Mouse (Mus musculus): ENCODE measurements around the gene Ddx49. TPM values are rescaled to one million over a fixed set of nuclear protein-coding genes. Genes with fewer than 3 reads are reported as not detected.

The Ddx49 gene
- total RNA-seq (2014; fragmentation: Nextera tagmentation) = 50.3 and 54.2 TPM in 2 replicates
- total RNA-seq (2017) = 116 and 154 TPM in 2 replicates

DNA sequence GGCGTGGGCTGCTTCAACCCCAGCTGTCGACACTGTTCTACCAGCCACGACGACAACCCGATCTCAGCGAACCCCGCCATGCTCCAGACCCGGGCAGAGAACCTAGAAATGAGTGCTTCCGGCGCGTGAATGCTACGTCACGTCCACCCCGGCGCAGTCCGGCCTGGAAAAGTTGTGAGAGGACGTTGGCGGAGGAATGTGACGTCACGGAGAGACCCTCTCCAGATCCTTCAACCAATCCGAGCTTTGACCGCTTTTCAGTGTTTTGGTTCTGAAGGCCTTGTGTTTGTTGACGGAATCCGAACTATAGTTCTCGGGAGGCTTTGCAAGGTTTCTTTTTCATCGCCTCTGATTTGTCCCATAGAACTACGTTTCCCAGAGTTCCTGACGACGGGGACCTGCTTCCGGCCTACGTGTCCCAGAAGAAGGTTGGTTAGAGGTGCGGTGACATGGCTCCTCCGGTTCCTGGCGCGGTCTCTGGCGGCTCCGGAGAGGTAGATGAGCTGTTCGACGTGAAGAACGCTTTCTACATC, at the start of gene Ddx49, which contains the start of gene Cope:
TSS of gene Ddx49 (minus strand) at position 132 of the 533 bp plus-strand sequence.
TSS of gene Cope (plus strand) at position 161 of the 533 bp plus-strand sequence.
- peak; percentile 87 for ATAC-seq (replicated peaks; ENCODE audit: low FRiP score, low TSS enrichment, poor library complexity, severe bottlenecking)

DNA sequence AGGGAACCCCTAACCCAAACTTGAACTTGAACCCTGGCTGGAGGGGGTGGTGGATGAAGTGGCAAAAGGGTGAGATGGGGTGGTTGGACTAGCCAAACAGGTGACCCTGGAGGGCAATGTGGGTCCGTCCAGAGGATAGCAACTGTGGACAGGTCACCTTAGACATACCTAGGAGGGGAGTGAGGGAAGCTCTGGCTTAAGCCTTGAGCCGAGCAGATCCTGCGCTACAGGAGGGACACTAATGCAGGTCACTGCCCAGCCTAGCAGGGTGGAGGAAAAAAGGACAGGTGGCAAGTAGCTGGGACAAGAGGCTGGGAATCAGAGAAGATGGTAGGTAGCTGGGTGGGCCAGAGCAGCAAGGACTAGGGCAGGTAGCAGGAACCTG, 49.7 kb upstream of the Ddx49 start:
- ATAC-seq (replicated peaks; ENCODE audit: low FRiP score, low TSS enrichment, poor library complexity, severe bottlenecking) = no peak

DNA sequence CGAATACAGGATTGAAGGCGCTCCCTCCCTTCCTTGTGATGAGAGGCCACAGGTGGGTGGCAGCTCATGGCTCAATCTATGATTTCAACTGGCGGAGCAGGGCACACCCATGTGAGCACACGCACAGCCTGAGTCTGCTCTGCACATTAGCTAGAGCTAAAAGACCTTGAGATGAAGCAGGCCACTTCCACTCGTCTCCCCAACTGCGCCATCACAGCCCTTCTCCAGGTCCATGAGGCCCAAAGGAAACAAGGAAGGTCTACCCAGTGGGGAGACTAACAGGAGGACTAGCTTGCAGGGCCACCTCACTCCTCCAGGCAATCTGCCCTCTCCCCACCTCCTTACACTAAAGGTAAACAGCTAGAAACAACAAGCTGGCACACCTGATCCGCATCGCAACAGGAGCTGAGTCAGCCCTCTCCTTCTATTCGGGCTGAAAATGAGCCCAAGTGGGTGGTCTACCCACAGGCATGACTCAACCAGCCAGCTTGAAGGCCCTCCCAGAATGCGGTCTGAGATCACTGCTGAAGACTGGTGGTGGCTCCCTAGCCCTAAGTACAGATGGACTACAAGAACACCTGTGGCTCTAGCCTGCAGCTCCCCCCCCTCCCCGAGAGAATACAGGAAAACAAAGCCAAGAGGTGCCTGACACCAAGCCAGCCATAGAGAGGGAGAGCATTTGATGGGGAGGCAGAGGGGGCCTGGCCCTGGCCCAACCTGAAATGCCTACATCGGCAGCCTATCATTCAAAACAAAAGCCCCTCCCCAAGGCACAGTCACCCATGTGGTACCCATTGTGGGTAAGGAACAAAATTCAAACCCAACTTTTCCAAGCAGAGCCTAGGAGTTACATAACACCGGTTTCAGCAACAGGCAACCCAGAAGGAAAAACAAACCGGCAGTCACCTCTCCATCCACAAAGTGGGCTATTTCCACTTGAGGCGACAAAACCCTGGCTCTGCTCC, 49.0 kb upstream of the Ddx49 start:
- ATAC-seq (replicated peaks; ENCODE audit: low FRiP score, low TSS enrichment, poor library complexity, severe bottlenecking) = no peak

DNA sequence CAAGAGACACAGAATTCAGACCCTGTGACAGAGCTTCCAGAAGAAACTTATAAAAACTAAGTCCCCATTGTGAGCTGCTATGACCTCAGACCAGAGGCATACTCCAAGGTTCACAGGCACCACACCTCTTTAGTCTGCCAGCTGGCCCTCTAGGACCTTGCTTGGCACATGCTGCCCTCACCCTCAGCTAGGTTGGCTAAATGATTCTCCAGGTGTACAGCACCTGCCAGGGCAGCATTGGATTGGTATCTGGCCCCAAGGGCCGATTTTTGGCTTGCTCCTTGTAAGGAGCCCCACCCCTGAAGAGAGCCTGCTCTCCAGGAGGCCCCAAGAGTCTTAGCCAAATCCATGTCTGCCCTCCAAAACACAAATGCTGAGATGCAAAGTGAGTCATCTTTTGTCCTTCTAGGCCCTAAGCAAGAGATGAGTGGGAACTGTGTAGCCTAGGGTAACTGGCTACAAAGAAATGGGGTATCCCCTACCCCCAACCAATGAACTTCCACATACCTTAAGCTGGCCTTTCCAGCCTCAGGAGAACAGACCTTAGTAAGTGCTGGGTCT, 45.7 kb upstream of the Ddx49 start:
- no peak for ATAC-seq (replicated peaks; ENCODE audit: low FRiP score, low TSS enrichment, poor library complexity, severe bottlenecking)

DNA sequence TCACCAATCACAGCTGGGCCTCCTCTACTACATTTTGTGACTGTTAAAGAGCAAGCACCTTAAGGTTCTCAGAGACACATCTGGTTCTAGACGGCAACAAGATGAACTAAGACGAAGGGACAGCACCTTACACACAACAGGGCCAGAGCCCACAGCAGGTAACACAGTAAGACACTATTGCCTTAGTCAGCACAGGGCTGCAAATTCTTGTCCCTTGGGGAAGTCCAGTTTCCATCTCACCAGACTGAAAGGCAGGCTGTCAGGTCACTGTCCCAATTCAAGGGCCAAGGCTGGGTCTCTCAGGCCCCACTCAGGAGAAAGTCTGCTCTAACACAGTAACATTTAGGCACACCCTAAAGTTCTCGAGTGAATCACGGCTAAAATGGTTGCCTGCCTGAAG, 45.2 kb upstream of the Ddx49 start:
- ATAC-seq (replicated peaks; ENCODE audit: low FRiP score, low TSS enrichment, poor library complexity, severe bottlenecking) = no peak

DNA sequence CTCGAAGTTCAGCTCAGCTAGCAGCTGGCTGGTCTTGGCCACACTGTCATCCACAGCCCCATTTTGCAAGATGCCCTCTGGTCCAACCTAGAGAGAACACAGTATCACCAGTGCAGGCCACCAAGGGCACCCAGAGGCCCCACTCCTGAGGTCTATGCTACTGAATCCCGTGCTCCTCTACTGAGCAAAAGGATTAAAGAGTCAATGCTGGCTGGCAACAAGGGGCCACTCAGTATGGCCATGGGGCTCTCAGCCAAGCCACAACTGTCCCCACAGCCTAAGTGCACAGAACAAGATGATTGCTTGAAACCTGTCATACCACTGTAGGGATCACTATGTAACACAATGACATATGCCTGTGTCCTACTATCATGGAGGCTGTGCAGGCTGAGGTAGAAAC, 42.0 kb upstream of the Ddx49 start:
- no peak for ATAC-seq (replicated peaks; ENCODE audit: low FRiP score, low TSS enrichment, poor library complexity, severe bottlenecking)

DNA sequence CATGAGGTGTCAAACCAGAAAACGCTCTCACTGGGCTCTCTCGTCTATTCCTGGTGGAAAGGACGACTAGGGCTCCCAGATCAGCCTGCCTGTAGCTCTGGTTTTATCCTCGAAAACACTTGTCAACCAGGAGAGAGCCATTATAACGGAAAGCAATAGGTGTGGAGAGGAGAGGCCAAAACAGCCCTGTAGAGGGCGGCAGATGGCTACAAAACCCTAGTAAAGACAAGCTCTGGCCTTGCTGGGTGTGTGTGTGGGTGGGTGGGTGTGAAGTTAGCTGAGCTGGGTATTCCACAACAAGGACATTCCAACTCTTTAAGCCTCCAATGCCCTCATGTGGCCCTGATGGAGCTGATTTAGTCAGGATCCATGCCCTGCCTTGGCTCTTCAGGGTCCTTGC, 41.4 kb upstream of the Ddx49 start:
- 0 out of 2 replicates have a peak, but pooled peaks have one; percentile 33 for ATAC-seq (replicated peaks; ENCODE audit: low FRiP score, low TSS enrichment, poor library complexity, severe bottlenecking)

DNA sequence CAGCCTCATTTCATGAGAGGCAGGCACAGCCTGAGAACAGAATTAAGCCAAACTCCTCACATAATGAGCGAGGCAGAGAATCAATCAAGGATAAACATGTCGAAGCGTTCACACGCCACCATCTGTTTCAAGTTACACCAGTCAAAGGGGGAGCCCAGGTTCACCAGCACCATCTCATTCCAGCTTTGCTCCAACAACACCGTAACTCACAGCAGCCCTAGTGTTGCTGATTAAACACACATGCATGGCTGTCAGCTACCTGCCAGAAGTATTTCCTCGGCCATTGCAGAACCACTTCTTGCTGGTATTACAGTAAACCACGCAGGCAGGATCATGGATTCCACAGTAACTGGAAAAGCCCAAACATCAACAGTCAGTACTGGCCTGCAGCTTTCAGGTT, 40.8 kb upstream of the Ddx49 start:
- no peak for ATAC-seq (replicated peaks; ENCODE audit: low FRiP score, low TSS enrichment, poor library complexity, severe bottlenecking)

DNA sequence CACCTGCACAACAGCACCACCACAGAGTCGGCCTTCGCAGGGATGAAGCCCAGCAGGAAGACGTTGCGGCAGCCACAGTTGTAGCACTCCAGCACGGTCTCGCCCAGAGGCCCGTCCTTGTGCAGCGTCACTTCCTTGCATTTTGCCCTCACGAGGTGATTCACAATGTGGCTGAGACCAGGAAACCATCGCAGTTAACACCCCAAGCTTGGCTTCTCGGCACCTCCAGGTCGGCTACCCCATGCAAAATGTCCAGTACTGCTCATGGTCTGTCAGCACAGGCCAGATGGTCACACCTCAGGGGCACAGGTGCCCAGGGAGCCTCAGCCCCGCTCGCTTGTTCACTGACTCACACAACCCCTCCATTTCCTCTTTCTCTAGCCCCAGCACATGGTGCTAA, 39.7 kb upstream of the Ddx49 start:
- no peak for ATAC-seq (replicated peaks; ENCODE audit: low FRiP score, low TSS enrichment, poor library complexity, severe bottlenecking)

DNA sequence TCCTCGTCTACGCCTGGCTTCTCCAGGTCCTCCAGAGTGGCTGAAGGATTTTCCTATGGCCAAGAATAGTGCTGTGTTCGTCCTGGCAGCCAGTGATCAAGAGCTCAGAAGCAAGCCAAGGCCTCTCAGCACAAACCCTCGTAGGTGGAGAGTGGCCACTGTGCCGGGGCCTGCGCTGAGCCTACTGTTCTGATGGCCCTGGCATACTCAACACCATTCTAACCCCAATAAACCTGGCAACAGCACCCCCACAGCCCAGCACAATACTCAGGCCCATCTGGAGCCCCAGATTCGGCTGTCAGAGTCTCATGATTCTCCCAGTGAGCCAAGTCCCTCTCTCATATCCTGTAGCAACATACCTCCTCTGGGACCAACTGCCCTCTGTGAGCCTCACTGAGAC, 38.4 kb upstream of the Ddx49 start:
- ATAC-seq (replicated peaks; ENCODE audit: low FRiP score, low TSS enrichment, poor library complexity, severe bottlenecking) = no peak

DNA sequence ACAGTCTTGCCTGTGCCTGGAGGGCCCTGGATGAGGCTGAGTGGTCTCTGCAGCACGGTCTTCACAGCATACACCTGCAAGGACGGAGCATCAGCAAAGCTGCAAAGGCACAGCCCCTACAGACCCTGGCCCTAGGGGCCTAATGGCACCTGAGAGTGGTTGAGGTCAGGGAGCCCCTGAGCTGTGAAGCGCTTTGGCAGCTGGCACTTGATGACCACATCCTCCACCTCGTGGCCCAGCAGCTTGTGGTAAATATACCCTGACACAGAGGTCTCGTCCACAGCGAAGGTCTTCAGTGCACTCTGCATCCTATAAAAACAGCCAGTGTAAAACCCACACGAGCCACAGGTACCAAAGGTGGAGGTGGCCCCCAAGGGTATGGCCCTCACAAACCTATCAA, 36.6 kb upstream of the Ddx49 start:
- no peak for ATAC-seq (replicated peaks; ENCODE audit: low FRiP score, low TSS enrichment, poor library complexity, severe bottlenecking)

DNA sequence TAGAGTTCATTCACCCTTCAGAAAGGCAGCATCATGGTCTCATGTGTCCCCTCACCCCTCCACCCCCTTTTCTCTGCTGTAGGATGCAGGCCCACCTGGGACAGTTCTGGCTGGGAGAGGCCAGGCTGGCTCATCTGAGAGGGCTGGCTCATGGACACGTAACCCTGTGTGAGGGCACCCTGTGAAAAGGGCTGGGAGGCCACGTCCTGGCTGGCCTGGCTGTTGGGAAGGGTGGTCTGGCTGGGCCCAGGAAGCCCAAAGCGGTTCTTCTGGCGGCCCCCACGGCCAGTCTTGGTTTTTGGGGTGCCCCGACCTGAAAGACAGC, 30.6 kb upstream of the Ddx49 start:
- no peak for ATAC-seq (replicated peaks; ENCODE audit: low FRiP score, low TSS enrichment, poor library complexity, severe bottlenecking)

DNA sequence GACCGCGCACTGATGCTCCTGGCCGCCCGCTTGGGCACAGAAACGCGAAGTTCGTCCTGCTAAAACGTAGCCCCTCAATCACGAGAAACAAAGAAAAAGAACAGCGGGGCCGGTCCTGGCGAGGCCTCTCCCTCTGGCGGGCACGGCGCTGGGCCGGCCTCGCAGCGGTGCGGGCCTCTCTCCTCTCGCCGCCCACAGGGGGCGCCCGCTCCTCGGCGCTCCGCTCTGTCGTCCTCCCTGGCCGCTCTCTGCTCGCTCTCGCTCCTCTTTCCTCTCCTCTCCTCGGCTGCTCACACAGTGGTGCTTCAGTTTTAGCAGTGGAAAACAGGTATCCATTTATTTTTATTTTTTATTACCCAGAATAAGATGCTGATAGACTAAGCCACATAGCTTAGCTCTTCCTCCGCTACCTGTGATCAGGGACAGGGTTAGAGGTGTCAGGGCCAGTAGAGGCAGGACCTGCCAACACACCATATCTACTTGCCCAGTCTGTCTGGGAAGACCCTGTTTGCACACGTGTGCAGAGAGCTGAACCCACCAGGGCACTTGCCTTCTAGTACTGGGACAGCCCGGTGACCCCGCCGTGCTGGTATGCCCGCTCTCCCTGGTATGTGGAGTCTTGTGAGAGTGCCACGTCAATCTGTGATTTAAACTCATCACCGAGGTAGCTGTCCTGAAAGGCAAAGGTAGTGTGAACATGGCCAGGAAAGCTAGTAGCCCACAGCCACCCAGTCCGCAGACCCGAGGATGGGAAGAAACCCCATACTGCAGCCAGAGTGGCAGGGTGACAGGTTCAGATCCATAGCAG, 30.0 kb upstream of the Ddx49 start:
- ATAC-seq (replicated peaks; ENCODE audit: low FRiP score, low TSS enrichment, poor library complexity, severe bottlenecking) = no peak

DNA sequence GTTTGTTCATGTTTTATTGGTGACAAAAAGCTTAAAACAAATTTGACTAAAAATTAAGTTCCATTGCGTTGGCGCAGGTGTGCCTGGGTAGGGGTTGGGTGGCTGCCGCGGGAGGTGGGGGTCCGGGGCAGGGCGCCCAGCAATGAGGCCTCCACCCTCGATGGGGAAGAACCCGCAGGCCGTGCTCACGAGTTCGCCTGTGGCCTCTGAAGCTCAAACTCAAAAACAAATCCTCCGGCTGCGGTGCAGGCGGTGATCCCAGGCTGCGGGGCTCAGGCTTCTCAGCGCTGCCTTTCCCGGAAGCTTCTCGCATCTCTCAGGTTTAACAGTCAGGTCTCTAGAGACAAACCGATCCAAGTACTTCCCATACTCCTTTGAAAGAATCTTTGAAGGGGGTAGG, 29.2 kb upstream of the Ddx49 start:
- ATAC-seq (replicated peaks; ENCODE audit: low FRiP score, low TSS enrichment, poor library complexity, severe bottlenecking) = no peak

DNA sequence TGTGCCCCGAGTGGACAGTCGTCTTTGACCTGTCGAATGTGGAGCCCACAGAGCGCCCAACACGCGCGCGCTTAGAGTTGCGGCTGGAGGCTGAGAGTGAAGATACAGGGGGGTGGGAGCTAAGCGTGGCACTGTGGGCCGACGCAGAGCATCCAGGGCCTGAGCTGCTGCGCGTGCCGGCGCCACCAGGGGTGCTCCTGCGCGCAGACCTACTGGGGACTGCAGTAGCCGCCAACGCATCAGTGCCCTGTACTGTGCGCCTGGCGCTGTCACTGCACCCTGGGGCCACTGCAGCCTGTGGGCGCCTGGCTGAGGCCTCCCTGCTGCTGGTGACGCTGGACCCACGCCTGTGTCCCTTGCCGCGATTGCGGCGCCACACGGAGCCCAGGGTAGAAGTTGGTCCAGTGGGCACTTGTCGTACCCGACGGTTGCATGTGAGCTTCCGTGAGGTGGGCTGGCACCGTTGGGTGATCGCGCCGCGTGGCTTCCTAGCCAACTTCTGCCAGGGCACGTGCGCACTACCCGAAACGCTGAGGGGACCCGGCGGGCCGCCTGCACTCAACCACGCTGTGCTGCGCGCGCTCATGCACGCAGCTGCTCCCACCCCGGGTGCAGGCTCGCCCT, 28.6 kb upstream of the Ddx49 start:
- ATAC-seq (replicated peaks; ENCODE audit: low FRiP score, low TSS enrichment, poor library complexity, severe bottlenecking) = peak; percentile 36; the same call in 1 of the 2 replicates

DNA sequence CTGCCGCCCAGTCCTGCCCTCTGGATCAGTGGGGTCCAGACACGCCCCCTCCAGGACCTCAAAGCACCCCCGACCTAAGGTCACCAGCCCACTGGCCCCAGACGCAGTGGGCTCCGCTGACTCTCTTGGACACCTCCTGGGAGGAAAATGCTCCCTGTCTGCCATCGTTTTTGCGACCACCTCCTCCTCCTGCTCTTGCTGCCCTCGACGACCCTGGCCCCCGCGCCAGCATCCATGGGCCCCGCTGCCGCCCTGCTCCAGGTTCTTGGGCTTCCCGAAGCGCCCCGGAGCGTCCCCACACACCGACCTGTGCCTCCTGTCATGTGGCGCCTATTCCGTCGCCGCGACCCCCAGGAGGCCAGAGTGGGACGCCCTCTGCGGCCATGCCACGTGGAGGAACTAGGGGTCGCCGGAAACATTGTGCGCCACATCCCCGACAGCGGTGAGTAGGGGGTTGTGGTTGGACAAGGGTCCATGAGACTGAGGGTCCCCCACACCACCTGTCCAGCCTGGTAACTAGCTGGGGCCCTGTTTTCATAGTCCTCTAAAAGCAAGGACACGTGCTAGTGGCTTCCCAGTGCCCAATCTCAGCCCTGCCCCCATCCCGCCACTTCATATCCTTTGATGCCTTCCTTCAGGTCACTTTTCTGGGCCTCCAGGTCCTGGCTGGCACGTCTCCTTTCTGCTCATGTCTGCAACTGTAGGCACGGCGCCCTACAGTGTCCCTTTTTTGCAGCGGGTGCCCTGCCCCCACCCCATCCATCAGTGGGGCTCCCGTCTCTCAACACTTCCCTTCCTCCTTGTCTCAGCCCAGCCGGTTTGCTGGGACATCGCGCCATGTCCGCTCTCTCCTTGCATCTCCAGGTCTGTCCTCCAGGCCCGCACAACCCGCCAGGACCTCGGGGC, 27.8 kb upstream of the Ddx49 start:
- ATAC-seq (replicated peaks; ENCODE audit: low FRiP score, low TSS enrichment, poor library complexity, severe bottlenecking) = no peak

DNA sequence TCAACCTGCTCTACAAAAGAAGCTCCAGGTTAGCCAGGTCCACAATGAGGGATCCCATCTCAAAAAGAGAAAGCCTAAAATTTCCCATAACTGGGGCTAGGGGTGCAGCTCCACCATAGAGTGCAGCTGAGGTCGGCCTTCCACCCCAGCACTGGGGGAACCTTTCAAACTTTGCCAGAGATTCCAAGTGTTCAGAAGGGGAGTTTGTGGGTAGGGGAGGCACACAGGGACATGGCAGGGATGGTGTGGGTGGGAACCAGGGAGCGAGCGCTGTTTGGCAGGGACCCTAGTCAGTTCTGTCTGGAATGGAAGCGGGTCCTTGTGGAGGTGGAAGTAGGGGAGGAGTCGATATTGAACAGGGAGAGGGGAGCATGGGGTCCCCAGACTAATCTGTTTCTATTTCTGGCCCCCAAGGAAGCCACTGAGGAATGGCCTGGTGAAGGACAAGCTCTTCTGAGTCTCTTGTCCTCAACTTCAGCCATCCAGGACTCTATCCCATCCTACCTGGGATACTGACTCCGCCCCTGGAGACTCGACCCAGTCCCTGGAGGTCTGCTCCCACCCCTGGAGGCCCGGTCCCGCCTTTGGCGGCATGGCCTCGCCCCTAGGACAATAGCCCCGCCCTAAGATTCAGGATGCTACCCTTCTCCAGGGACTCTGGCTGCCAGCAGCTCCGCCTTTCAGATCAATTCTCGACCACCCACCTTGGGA, 27.0 kb upstream of the Ddx49 start, which contains the start of gene Gdf1:
TSS of gene Gdf1 (plus strand) at position 694 of the 711 bp plus-strand sequence.
- no peak for ATAC-seq (replicated peaks; ENCODE audit: low FRiP score, low TSS enrichment, poor library complexity, severe bottlenecking)

DNA sequence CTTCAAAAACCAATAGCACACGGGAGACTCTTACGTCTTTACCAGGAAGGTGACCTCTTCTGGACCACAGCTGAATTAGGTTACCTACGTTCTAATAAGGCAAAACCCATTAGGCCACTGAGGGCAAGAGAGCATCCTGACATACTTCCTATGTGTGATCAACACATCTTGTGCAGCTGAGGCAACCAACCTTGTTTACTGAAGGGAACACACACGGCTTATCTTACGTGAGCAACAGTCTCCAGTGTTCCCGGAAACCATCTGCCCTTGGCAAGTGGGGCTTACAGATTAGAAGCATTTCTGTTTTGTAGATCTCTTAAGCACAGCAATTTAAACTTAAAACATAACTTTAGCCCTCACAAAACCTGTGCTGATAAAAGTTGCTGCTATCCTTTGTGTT, 25.2 kb upstream of the Ddx49 start:
- peak; percentile 62 for ATAC-seq (replicated peaks; ENCODE audit: low FRiP score, low TSS enrichment, poor library complexity, severe bottlenecking)

All from megakaryocyte-erythroid progenitor cell, adult 5-6 weeks (primary cell).